In genomic region chr4:136636983-136637562, GRCm38 (mm10) we compare ENCODE assay signal across 10 mouse cellular contexts. TPM values are rescaled to one million over a fixed set of nuclear protein-coding genes. Genes with fewer than 3 reads are reported as not detected.
DNase-seq lines count a peak whose midpoint lies in the region; ATAC-seq lines count a peak whose summit lies in the region.
"Had no signal": no experiment of that assay in that cellular context is flagged by ENCODE, and none has a peak within 500 bp of the region (broad histone marks: within the 10 kb centered on the region; RNA-seq: fewer than 3 reads in every experiment).

No protein-coding gene starts in this region.

- H3K27me3 ChIP-seq in heart, embryonic 14.5 days (ENCODE audit: control insufficient read depth, insufficient read depth, low read length), result peaks cover 38% of the 10 kb centered on the region
- peaks cover 9% of the 10 kb centered on the region; the same call in 1 of the 2 replicates for H3K27me3 ChIP-seq in hindbrain, embryonic 15.5 days
- H3K27me3 ChIP-seq in midbrain, embryonic 15.5 days (replicated peaks), result peaks cover 13% of the 10 kb centered on the region; the same call in 1 of the 2 replicates

- no peak for DNase-seq in heart, postnatal 14 days
- peak; percentile 47 for DNase-seq in ZHBTc4 (ENCODE audit: low read depth, low spot score)
- no peak for DNase-seq in natural killer cell, adult 2 months (ENCODE audit: low spot score in 2 of 2)
- DNase-seq in right cerebral cortex, postnatal 4 days, result no peak
- DNase-seq in frontal cortex, postnatal 36 days (ENCODE audit: low spot score in 2 of 2), result no peak
- DNase-seq: kidney, adult 9 months; spleen, adult 18-20 months had no signal

- no peak; the same call in 1 of the 2 replicates for ATAC-seq in heart, embryonic 14.5 days (ENCODE audit: insufficient number of reproducible peaks, insufficient read depth, low FRiP score, low read depth)
- peak; percentile 47 for ATAC-seq in hindbrain, embryonic 15.5 days (ENCODE audit: low FRiP score, low read depth)
- ATAC-seq in midbrain, embryonic 15.5 days (replicated peaks), result peak; percentile 71

- peak overlapping the region; percentile 62 for H3K9ac ChIP-seq in heart, embryonic 14.5 days (ENCODE audit: low read length)
- H3K9ac ChIP-seq in hindbrain, embryonic 15.5 days, result peak overlapping the region; percentile 57
- peak overlapping the region; percentile 48 for H3K9ac ChIP-seq in midbrain, embryonic 15.5 days

- intact Hi-C loops in heart, postnatal 14 days (cut with DNase I), result no loop called here

- no peaks in the 10 kb centered on the region for H3K36me3 ChIP-seq in heart, embryonic 14.5 days (ENCODE audit: control insufficient read depth, insufficient read depth, low read length)
- H3K36me3 ChIP-seq in hindbrain, embryonic 15.5 days, result no peaks in the 10 kb centered on the region
- no peaks in the 10 kb centered on the region for H3K36me3 ChIP-seq in midbrain, embryonic 15.5 days (replicated peaks)

- WGBS in heart, embryonic 14.5 days, result 15% methylated on average over 37 of the region's 37 CpGs
- WGBS in hindbrain, embryonic 15.5 days, result 13% methylated on average over 37 of the region's 37 CpGs
- WGBS in midbrain, embryonic 15.5 days, result 13% methylated on average over 37 of the region's 37 CpGs

- peak overlapping the region; percentile 96 for H3K4me2 ChIP-seq in heart, embryonic 14.5 days (ENCODE audit: low read length)
- peak overlapping the region; percentile 89 for H3K4me2 ChIP-seq in hindbrain, embryonic 15.5 days
- peak overlapping the region; percentile 80 for H3K4me2 ChIP-seq in midbrain, embryonic 15.5 days

- peaks cover 4 to 10% of the 10 kb centered on the region in 2 experiments; a peak in 3 of 4 replicates for H3K4me1 ChIP-seq in heart, embryonic 14.5 days (ENCODE audit: control insufficient read depth in 2 of 2, insufficient read depth in 2 of 2, low read length in 2 of 2)
- peaks cover 25% of the 10 kb centered on the region for H3K4me1 ChIP-seq in hindbrain, embryonic 15.5 days (replicated peaks)
- H3K4me1 ChIP-seq in midbrain, embryonic 15.5 days, result peaks cover 24% of the 10 kb centered on the region

- no peaks in the 10 kb centered on the region for H3K9me3 ChIP-seq in heart, embryonic 14.5 days (ENCODE audit: control insufficient read depth, low read length)
- H3K9me3 ChIP-seq in hindbrain, embryonic 15.5 days, result no peaks in the 10 kb centered on the region
- H3K9me3 ChIP-seq in midbrain, embryonic 15.5 days, result no peaks in the 10 kb centered on the region

- no peak overlapping the region for H3K27ac ChIP-seq in heart, embryonic 14.5 days (replicated peaks in 1 of 2; ENCODE audit: control insufficient read depth in 1 of 2, insufficient read depth in 1 of 2, low read depth in 2 of 2, low read length in 2 of 2)
- peak overlapping the region; percentile 81 for H3K27ac ChIP-seq in hindbrain, embryonic 15.5 days (replicated peaks)
- H3K27ac ChIP-seq in midbrain, embryonic 15.5 days, result peak overlapping the region; percentile 73

- peak overlapping the region; percentile 46 to 48 for H3K4me3 ChIP-seq in heart, embryonic 14.5 days (ENCODE audit: control insufficient read depth in 1 of 2, insufficient read depth in 1 of 2, low read depth in 1 of 2, low read length in 2 of 2)
- peak overlapping the region; percentile 51 for H3K4me3 ChIP-seq in hindbrain, embryonic 15.5 days
- H3K4me3 ChIP-seq in midbrain, embryonic 15.5 days, result peak overlapping the region; percentile 52

RNA-seq across cellular contexts. Expression of gene Lactbl1, which starts 14.7 kb away (rescaled TPM):
- not detected in 2 replicates for polyA plus RNA-seq in heart, embryonic 14.5 days (2014; fragmentation: Nextera tagmentation; extraction: Ambion mirVana)
- total RNA-seq in heart, postnatal 14 days (2021), result not detected
- polyA plus RNA-seq in hindbrain, embryonic 15.5 days (2015; fragmentation: Nextera tagmentation; extraction: Ambion mirVana), result 0.06 and 0.17 TPM in 2 replicates
- 0.10 and 0.11 TPM in 2 replicates for polyA plus RNA-seq in midbrain, embryonic 15.5 days (2015; fragmentation: Nextera tagmentation; extraction: Ambion mirVana)

RNA-seq across cellular contexts. Expression of gene Tex46, which starts 26.8 kb away (rescaled TPM):
- not detected in 2 replicates for polyA plus RNA-seq in heart, embryonic 14.5 days (2014; fragmentation: Nextera tagmentation; extraction: Ambion mirVana)
- total RNA-seq in heart, postnatal 14 days (2021), result not detected
- not detected in 2 replicates for polyA plus RNA-seq in hindbrain, embryonic 15.5 days (2015; fragmentation: Nextera tagmentation; extraction: Ambion mirVana)
- polyA plus RNA-seq in midbrain, embryonic 15.5 days (2015; fragmentation: Nextera tagmentation; extraction: Ambion mirVana), result not detected in 2 replicates

RNA-seq across cellular contexts. Expression of gene Kdm1a, which starts 34.5 kb away (rescaled TPM):
- 40.0 and 45.9 TPM in 2 replicates for polyA plus RNA-seq in heart, embryonic 14.5 days (2014; fragmentation: Nextera tagmentation; extraction: Ambion mirVana)
- 10 to 100 TPM; 33.5 to 37.6 TPM for total RNA-seq in heart, postnatal 14 days (2021)
- polyA plus RNA-seq in hindbrain, embryonic 15.5 days (2015; fragmentation: Nextera tagmentation; extraction: Ambion mirVana), result 59.5 and 64.7 TPM in 2 replicates
- polyA plus RNA-seq in midbrain, embryonic 15.5 days (2015; fragmentation: Nextera tagmentation; extraction: Ambion mirVana), result 69.9 and 70.7 TPM in 2 replicates

Comparison
In these comparisons a context has a peak if more than half of its experiments do, and no peak if none do; other contexts are left out.
1. H3K27ac ChIP-seq: peak in hindbrain, embryonic 15.5 days (single experiment) and midbrain, embryonic 15.5 days (single experiment); none in heart, embryonic 14.5 days (0 of 2).
2. Peak in every context shown above with its lines, with median percentiles within 50 percentile points of each other: H3K4me2 ChIP-seq, H3K4me3 ChIP-seq and H3K9ac ChIP-seq.